Mouse (Mus musculus): ENCODE data around the gene Mrps27. TPM values are rescaled to one million over a fixed set of nuclear protein-coding genes. Genes with fewer than 3 reads are reported as not detected.
A peak's percentile ranks its signal among the peaks of the same experiment; 100 is the strongest.

Mrps27 gene
- polyA plus RNA-seq, 1 experiment from 2014 or later, result 64.1 TPM

DNA sequence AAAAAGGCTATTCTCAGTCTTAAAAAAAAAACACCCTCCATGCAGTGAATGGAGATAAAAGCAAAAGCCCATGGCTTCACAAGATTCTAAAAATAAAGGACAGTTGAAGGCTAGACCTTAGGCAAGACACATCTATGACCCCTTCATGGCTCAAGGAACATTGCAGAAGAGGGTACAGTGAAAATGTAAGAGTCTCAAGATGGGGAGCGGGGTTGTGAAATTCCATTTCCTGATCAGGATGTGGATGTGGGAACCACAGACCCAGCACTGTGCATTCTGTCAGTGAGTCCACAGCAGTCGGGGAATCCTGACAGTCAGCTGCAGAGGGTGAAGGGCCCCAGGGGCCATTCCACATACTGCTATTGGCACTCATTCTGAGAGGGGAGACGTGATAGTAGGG, 48.5 kb downstream of the Mrps27 start:
- no peak for ATAC-seq (ENCODE audit: low FRiP score)
- Histone ChIP-seq H3K27ac (ENCODE audit: low read depth, low read length) (no peak overlapping the region), H3K9ac (ENCODE audit: low read length) (no peak overlapping the region), H3K4me3 (ENCODE audit: low read depth, low read length) (no peak overlapping the region), H3K9me3 (ENCODE audit: control insufficient read depth, low read length) (no peaks in the 10 kb centered on the region), H3K4me2 (no peak overlapping the region), H3K4me1 (ENCODE audit: control insufficient read depth, insufficient read depth, low read length) (peaks cover 24% of the 10 kb centered on the region), H3K27me3 (ENCODE audit: control insufficient read depth, insufficient read depth, low read length) (no peaks in the 10 kb centered on the region), H3K36me3 (ENCODE audit: control insufficient read depth, insufficient read depth, low read length) (no peaks in the 10 kb centered on the region)
- no peak for DNase-seq (ENCODE audit: low spot score, missing footprints)
- 79% methylated on average over 3 of the region's 3 CpGs for WGBS

DNA sequence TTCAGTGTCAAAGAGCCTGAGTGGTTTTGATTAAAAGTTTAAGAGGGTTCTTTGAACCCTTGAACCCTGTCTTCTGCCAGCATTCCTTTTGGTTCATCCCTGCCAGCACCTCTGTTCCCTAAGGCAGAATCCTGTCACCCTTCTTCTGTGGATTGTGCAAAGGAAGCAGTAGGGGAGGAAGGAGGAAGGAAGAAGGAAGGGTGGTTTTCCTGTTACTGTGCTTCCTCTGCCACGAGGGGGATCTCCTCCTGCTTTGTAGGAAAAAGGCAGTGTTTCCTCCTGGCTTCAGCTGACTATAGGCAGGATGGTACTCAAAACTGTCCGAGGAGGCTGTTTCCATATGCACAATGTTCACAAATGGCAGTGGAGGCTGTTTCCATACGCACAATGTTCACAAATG, 50.1 kb downstream of the Mrps27 start:
- DNase-seq (ENCODE audit: low spot score, missing footprints) (peak; percentile 84), ATAC-seq (ENCODE audit: low FRiP score) (no peak)
- Histone ChIP-seq H3K4me1 (ENCODE audit: control insufficient read depth, insufficient read depth, low read length) (peaks cover 27% of the 10 kb centered on the region), H3K9ac (ENCODE audit: low read length) (no peak overlapping the region), H3K4me2 (no peak overlapping the region), H3K4me3 (ENCODE audit: low read depth, low read length) (no peak overlapping the region), H3K27ac (ENCODE audit: low read depth, low read length) (no peak overlapping the region), H3K9me3 (ENCODE audit: control insufficient read depth, low read length) (no peaks in the 10 kb centered on the region), H3K36me3 (ENCODE audit: control insufficient read depth, insufficient read depth, low read length) (no peaks in the 10 kb centered on the region), H3K27me3 (ENCODE audit: control insufficient read depth, insufficient read depth, low read length) (no peaks in the 10 kb centered on the region)
- 39% methylated on average over 3 of the region's 3 CpGs for WGBS

- H3K9ac ChIP-seq (ENCODE audit: low read length), result peak overlapping the region; percentile 26; the same call in 1 of the 2 replicates
- no peaks in the 10 kb centered on the region for H3K9me3 ChIP-seq (ENCODE audit: control insufficient read depth, low read length)
- no peaks in the 10 kb centered on the region for H3K36me3 ChIP-seq (ENCODE audit: control insufficient read depth, insufficient read depth, low read length)
- WGBS, result 18% methylated on average over 12 of the region's 12 CpGs
- peaks cover 27% of the 10 kb centered on the region for H3K4me1 ChIP-seq (ENCODE audit: control insufficient read depth, insufficient read depth, low read length)
- peak; percentile 92 for DNase-seq (ENCODE audit: low spot score, missing footprints)
- H3K27ac ChIP-seq (ENCODE audit: low read depth, low read length), result 0 out of 2 replicates have a peak overlapping the region, but pooled peaks have one; percentile 49
- ATAC-seq (ENCODE audit: low FRiP score), result peak; percentile 80
- no peaks in the 10 kb centered on the region for H3K27me3 ChIP-seq (ENCODE audit: control insufficient read depth, insufficient read depth, low read length)
- peak overlapping the region; percentile 14; the same call in 1 of the 2 replicates for H3K4me2 ChIP-seq
- H3K4me3 ChIP-seq (ENCODE audit: low read depth, low read length), result no peak overlapping the region
Measured at GRCm38 (mm10) chr13:99395531-99395930, 50.9 kb downstream of the Mrps27 start.

GRCm38 (mm10) chr13:99397228-99397627, 52.6 kb downstream of the Mrps27 start:
- ATAC-seq (ENCODE audit: low FRiP score) (peak; percentile 48; the same call in 1 of the 2 replicates), DNase-seq (ENCODE audit: low spot score, missing footprints) (peak; percentile 86)
- H3K36me3 ChIP-seq (ENCODE audit: control insufficient read depth, insufficient read depth, low read length), result no peaks in the 10 kb centered on the region
- H3K4me2 ChIP-seq, result no peak overlapping the region
- 36% methylated on average over 7 of the region's 7 CpGs for WGBS
- no peak overlapping the region for H3K9ac ChIP-seq (ENCODE audit: low read length)
- no peaks in the 10 kb centered on the region for H3K27me3 ChIP-seq (ENCODE audit: control insufficient read depth, insufficient read depth, low read length)
- no peak overlapping the region for H3K4me3 ChIP-seq (ENCODE audit: low read depth, low read length)
- H3K27ac ChIP-seq (ENCODE audit: low read depth, low read length), result no peak overlapping the region; the same call in 1 of the 2 replicates
- no peaks in the 10 kb centered on the region for H3K9me3 ChIP-seq (ENCODE audit: control insufficient read depth, low read length)
- H3K4me1 ChIP-seq (ENCODE audit: control insufficient read depth, insufficient read depth, low read length), result peaks cover 26% of the 10 kb centered on the region

DNA sequence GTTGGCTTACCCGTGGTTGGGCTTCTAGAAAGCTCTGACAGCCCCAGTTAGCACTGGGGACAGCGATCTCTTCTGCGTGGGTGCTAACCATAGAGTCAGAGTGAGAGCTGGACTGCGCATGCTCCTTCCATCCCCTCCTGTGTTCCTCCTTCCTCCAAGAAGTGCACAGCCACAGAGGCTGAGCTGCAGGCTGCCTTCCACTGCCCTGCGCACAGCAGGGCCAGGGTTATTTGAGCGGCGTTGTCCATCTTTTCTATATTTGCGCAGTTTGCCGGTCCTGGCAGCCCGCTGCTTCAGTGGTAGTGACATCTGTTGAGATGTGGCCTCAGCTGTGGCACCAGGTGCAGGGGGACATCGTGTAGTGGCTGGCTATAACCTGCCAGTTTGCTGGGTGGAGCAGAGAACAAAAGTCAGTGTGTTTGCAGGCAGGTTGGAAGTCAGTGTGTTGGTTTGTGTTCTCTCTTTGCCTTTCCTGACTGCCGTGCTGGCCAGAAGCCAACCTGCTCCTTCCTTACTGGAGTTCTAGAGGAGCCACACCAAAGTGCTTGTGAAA, 53.6 kb downstream of the Mrps27 start:
- Histone ChIP-seq H3K36me3 (ENCODE audit: control insufficient read depth, insufficient read depth, low read length) (no peaks in the 10 kb centered on the region; the same call in 1 of the 2 replicates), H3K27ac (ENCODE audit: low read depth, low read length) (no peak overlapping the region), H3K4me2 (no peak overlapping the region), H3K9ac (ENCODE audit: low read length) (no peak overlapping the region), H3K4me1 (ENCODE audit: control insufficient read depth, insufficient read depth, low read length) (peaks cover 26% of the 10 kb centered on the region), H3K4me3 (ENCODE audit: low read depth, low read length) (no peak overlapping the region), H3K27me3 (ENCODE audit: control insufficient read depth, insufficient read depth, low read length) (no peaks in the 10 kb centered on the region), H3K9me3 (ENCODE audit: control insufficient read depth, low read length) (no peaks in the 10 kb centered on the region)
- DNase-seq (ENCODE audit: low spot score, missing footprints), result no peak
- WGBS, result 84% methylated on average over 12 of the region's 12 CpGs
- ATAC-seq (ENCODE audit: low FRiP score), result no peak

DNA sequence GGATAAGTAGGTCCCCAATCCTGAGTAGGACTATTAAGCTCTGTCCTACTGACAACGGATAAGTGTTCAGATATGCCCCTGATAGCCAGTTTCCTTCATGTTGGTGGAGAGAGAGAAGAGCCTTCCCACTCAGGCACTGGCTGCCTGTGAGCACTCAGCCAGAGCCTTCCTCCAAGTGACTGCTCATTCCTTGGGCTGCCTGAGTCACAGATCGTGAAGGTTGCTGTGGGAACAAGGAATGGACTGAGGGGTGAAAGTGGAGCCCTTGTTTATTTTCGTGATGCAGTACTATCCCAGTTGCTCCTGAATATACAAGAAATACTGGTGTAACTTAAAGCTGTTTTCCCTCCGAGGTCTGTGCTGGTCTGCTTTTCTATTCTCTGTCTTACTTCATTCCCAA, 54.8 kb downstream of the Mrps27 start:
- WGBS, result 67% methylated on average over 4 of the region's 4 CpGs
- peaks cover 26% of the 10 kb centered on the region for H3K4me1 ChIP-seq (ENCODE audit: control insufficient read depth, insufficient read depth, low read length)
- no peaks in the 10 kb centered on the region for H3K9me3 ChIP-seq (ENCODE audit: control insufficient read depth, low read length)
- H3K27ac ChIP-seq (ENCODE audit: low read depth, low read length), result no peak overlapping the region
- H3K36me3 ChIP-seq (ENCODE audit: control insufficient read depth, insufficient read depth, low read length), result no peaks in the 10 kb centered on the region; the same call in 1 of the 2 replicates
- H3K9ac ChIP-seq (ENCODE audit: low read length), result no peak overlapping the region
- H3K4me2 ChIP-seq, result no peak overlapping the region
- ATAC-seq (ENCODE audit: low FRiP score) (no peak), DNase-seq (ENCODE audit: low spot score, missing footprints) (peak; percentile 78)
- H3K27me3 ChIP-seq (ENCODE audit: control insufficient read depth, insufficient read depth, low read length), result no peaks in the 10 kb centered on the region
- H3K4me3 ChIP-seq (ENCODE audit: low read depth, low read length), result no peak overlapping the region

DNA sequence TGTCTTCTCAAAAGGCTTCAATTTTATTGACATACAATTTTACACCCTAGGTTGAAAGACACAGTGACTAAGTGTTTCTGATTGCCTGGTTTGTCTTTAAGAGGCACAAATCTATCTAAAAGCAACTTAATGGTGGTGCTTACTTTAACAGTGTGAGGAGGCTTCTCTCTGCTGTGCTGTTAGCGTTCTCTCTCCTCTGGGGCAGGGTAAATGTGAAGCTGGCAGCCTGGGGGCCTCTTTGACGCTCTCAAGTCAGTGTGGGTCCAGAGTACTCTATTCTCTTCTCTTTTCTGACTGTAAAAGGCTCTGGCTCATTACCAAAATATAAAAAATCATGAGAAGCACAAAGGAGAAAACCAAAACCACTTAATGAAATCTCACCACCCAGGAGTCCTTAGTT, 64.6 kb downstream of the Mrps27 start:
- Histone ChIP-seq H3K27me3 (ENCODE audit: control insufficient read depth, insufficient read depth, low read length) (no peaks in the 10 kb centered on the region), H3K36me3 (ENCODE audit: control insufficient read depth, insufficient read depth, low read length) (peaks cover 14% of the 10 kb centered on the region), H3K9ac (ENCODE audit: low read length) (no peak overlapping the region), H3K27ac (ENCODE audit: low read depth, low read length) (no peak overlapping the region), H3K4me3 (ENCODE audit: low read depth, low read length) (no peak overlapping the region), H3K4me1 (ENCODE audit: control insufficient read depth, insufficient read depth, low read length) (peaks cover 12% of the 10 kb centered on the region), H3K9me3 (ENCODE audit: control insufficient read depth, low read length) (no peaks in the 10 kb centered on the region), H3K4me2 (no peak overlapping the region)
- DNase-seq (ENCODE audit: low spot score, missing footprints) (peak; percentile 28), ATAC-seq (ENCODE audit: low FRiP score) (no peak)
- 60% methylated on average over 2 of the region's 2 CpGs for WGBS

- Histone ChIP-seq H3K27ac (ENCODE audit: low read depth, low read length) (no peak overlapping the region), H3K9me3 (ENCODE audit: control insufficient read depth, low read length) (no peaks in the 10 kb centered on the region), H3K27me3 (ENCODE audit: control insufficient read depth, insufficient read depth, low read length) (no peaks in the 10 kb centered on the region), H3K4me1 (ENCODE audit: control insufficient read depth, insufficient read depth, low read length) (peaks cover 18% of the 10 kb centered on the region), H3K4me3 (ENCODE audit: low read depth, low read length) (no peak overlapping the region), H3K4me2 (no peak overlapping the region), H3K9ac (ENCODE audit: low read length) (no peak overlapping the region), H3K36me3 (ENCODE audit: control insufficient read depth, insufficient read depth, low read length) (peaks cover 11% of the 10 kb centered on the region; the same call in 1 of the 2 replicates)
- ATAC-seq (ENCODE audit: low FRiP score) (no peak), DNase-seq (ENCODE audit: low spot score, missing footprints) (no peak)
- WGBS, result 93% methylated on average over 14 of the region's 14 CpGs
Measured at GRCm38 (mm10) chr13:99410611-99411515, 66.3 kb downstream of the Mrps27 start.

DNA sequence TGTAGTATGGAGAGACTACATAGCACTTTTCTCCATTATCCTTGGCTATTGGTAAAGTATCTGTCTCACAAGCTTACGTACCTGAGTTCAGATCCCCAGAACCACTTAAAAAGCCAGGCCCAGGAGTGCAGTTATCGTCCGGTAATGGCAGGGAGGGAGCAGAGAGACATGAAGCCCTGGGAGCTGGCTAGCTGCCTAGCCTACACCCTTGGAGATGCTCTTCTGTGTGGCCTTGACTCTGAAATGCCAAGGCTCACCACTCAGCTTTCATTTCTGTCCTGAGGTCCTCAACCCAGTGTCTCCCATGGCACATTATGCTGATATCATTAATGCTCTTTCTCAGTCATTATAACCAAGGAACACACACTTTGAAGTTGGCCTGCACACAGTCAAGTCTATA, 67.2 kb downstream of the Mrps27 start:
- DNase-seq (ENCODE audit: low spot score, missing footprints) (peak; percentile 80), ATAC-seq (ENCODE audit: low FRiP score) (no peak)
- no peaks in the 10 kb centered on the region for H3K9me3 ChIP-seq (ENCODE audit: control insufficient read depth, low read length)
- H3K27me3 ChIP-seq (ENCODE audit: control insufficient read depth, insufficient read depth, low read length), result no peaks in the 10 kb centered on the region
- H3K4me1 ChIP-seq (ENCODE audit: control insufficient read depth, insufficient read depth, low read length), result peaks cover 18% of the 10 kb centered on the region
- H3K36me3 ChIP-seq (ENCODE audit: control insufficient read depth, insufficient read depth, low read length), result peaks cover 9% of the 10 kb centered on the region; the same call in 1 of the 2 replicates
- no peak overlapping the region for H3K4me2 ChIP-seq
- WGBS, result 93% methylated on average over 3 of the region's 3 CpGs
- no peak overlapping the region for H3K9ac ChIP-seq (ENCODE audit: low read length)
- H3K4me3 ChIP-seq (ENCODE audit: low read depth, low read length), result no peak overlapping the region
- H3K27ac ChIP-seq (ENCODE audit: low read depth, low read length), result no peak overlapping the region
